Mouse (Mus musculus): ENCODE results near the gene Dnaja3. TPM values are rescaled to one million over a fixed set of nuclear protein-coding genes. Genes with fewer than 3 reads are reported as not detected.
A peak's percentile ranks its signal among the peaks of the same experiment; 100 is the strongest.

Dnaja3 gene
- polyA plus RNA-seq, 1 experiment = 69.5 TPM

DNA sequence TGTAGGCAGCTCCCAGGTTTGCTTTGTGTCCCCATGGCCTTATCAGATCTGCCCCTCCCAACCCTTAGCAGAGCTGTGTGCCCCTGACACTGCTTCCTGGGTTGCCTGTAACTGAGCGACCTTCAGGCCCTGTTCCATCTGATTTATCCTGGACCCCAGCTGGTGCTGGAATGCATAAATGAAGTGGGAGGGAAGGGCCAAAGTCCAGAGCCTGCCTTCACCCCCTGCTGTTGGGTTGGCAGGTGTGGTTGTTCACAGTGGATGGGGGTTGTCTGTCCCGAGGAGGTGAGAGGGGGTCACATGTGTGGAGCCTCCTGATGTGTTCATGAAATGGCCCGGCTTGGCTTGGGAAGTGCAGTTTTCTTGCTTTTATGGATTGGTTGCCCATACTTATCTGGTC, 37.6 kb upstream of the Dnaja3 start:
- TF ChIP-seq REST (IDR thresholded peaks at IDR 0.05; ENCODE audit: insufficient read depth, insufficient read length) (no peak), SRF (IDR thresholded peaks at IDR 0.05; ENCODE audit: control insufficient read depth, insufficient read length, low read depth) (no peak), MYOG (IDR thresholded peaks at IDR 0.05; ENCODE audit: control insufficient read depth in 1 of 3, insufficient read depth in 1 of 3, insufficient read length in 2 of 3, low read depth in 2 of 3) (peak in 1 of 3 experiments; percentile 10)
- H3K4me3 ChIP-seq = no peak overlapping the region
- no peak overlapping the region for H3ac ChIP-seq (ENCODE audit: control insufficient read depth, insufficient read length)
- peaks cover 99% of the 10 kb centered on the region for H3K79me2 ChIP-seq (ENCODE audit: control insufficient read depth, insufficient read depth)
- H3K27me3 ChIP-seq (ENCODE audit: control insufficient read depth, insufficient read depth, insufficient read length) = no peaks in the 10 kb centered on the region
- no peak overlapping the region for H3K4me2 ChIP-seq (ENCODE audit: low read depth)
- no peaks in the 10 kb centered on the region for H3K36me3 ChIP-seq (ENCODE audit: control insufficient read depth, insufficient read depth)

GRCm38 (mm10) chr16:4602766-4603452, 36.9 kb upstream of the Dnaja3 start:
- H3K79me2 ChIP-seq (ENCODE audit: control insufficient read depth, insufficient read depth) = peaks cover 99% of the 10 kb centered on the region
- no peak overlapping the region for H3ac ChIP-seq (ENCODE audit: control insufficient read depth, insufficient read length)
- TF ChIP-seq SRF (IDR thresholded peaks at IDR 0.05; ENCODE audit: control insufficient read depth, insufficient read length, low read depth) (no peak), TCF12 (IDR thresholded peaks at IDR 0.05; ENCODE audit: insufficient read depth, poor library complexity, severe bottlenecking) (no peak), MAX (IDR thresholded peaks at IDR 0.05; ENCODE audit: low read depth) (no peak), CEBPB (IDR thresholded peaks at IDR 0.05; ENCODE audit: insufficient read depth, poor library complexity, severe bottlenecking) (no peak), POLR2AphosphoS2 (IDR thresholded peaks at IDR 0.05; ENCODE audit: insufficient read length, low read depth) (no peak), TCF3 (IDR thresholded peaks at IDR 0.05; ENCODE audit: insufficient read length, low read depth) (no peak), POLR2A (IDR thresholded peaks at IDR 0.05; ENCODE audit: insufficient read length, low read depth) (no peak), MYOG (IDR thresholded peaks at IDR 0.05; ENCODE audit: control insufficient read depth in 1 of 3, insufficient read depth in 1 of 3, insufficient read length in 2 of 3, low read depth in 2 of 3) (no peak), MYOD1 (IDR thresholded peaks at IDR 0.05; ENCODE audit: control insufficient read depth in 1 of 3, insufficient read length in 2 of 3, low read depth in 2 of 3) (peak in 1 of 3 experiments; percentile 27)
- H3K4me2 ChIP-seq (ENCODE audit: low read depth) = peak overlapping the region; percentile 30
- no peak overlapping the region for H3K4me3 ChIP-seq
- no peaks in the 10 kb centered on the region for H3K27me3 ChIP-seq (ENCODE audit: control insufficient read depth, insufficient read depth, insufficient read length)
- H3K36me3 ChIP-seq (ENCODE audit: control insufficient read depth, insufficient read depth) = no peaks in the 10 kb centered on the region

DNA sequence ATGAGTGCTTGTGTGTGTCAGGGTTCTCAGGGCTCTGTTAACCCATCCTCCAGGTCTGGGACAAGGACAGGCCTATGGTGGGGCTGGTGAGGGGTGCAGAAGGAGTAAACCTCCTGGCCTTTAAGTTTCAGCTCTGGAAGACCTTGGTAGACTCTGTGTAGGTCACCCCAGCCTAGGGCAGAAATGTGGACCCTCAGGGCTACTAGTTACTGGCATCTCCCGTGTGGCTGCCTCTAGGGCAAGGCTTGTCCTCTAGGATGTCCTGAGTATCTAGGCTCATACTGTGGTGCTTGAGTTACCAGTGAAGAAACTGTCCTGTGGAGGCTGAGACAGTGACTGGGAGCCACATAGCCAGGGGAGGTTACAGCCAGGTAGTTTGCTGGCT, 36.3 kb upstream of the Dnaja3 start:
- no peak overlapping the region for H3K4me3 ChIP-seq

DNA sequence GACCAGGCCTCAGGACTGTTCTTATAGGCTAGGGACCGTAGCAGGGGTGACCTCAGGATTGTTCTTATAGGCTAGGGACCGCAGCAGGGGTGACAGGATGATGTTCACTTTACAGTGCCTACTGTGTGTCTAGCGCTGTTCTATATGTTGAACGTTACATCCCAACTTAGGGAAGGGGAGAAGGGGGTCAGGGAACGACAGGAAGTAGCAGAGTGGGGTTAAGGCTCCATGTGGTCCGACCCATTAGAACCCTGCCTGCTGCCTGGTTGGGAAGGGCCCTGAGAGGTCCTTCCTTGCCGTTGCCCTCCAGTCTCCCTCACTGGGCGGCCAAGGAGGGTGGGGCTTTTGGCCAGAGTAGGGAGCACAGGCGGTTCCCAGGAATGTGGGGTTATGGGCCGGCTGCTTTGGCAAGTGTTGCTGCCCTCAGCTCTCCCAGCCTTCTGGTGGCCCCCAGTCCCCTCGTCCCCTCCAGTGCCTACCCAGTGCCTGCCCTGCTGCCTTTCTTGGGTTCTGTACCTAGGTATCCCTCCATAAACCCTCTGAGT, 35.4 kb upstream of the Dnaja3 start:
- Histone ChIP-seq H3K4me3 (no peak overlapping the region), H3K4me2 (ENCODE audit: low read depth) (peak overlapping the region; percentile 30), H3ac (ENCODE audit: control insufficient read depth, insufficient read length) (no peak overlapping the region), H3K79me2 (ENCODE audit: control insufficient read depth, insufficient read depth) (peaks cover 94% of the 10 kb centered on the region), H3K36me3 (ENCODE audit: control insufficient read depth, insufficient read depth) (peaks cover 5% of the 10 kb centered on the region), H3K27me3 (ENCODE audit: control insufficient read depth, insufficient read depth, insufficient read length) (no peaks in the 10 kb centered on the region)
- TF ChIP-seq REST (IDR thresholded peaks at IDR 0.05; ENCODE audit: insufficient read depth, insufficient read length) (no peak), E2F4 (IDR thresholded peaks at IDR 0.05; ENCODE audit: insufficient read depth) (no peak), CEBPB (IDR thresholded peaks at IDR 0.05; ENCODE audit: insufficient read depth, poor library complexity, severe bottlenecking) (no peak), MYOD1 (IDR thresholded peaks at IDR 0.05; ENCODE audit: control insufficient read depth in 1 of 3, insufficient read length in 2 of 3, low read depth in 2 of 3) (no peak), USF1 (IDR thresholded peaks at IDR 0.05; ENCODE audit: low read depth) (no peak), TCF12 (IDR thresholded peaks at IDR 0.05; ENCODE audit: insufficient read depth, poor library complexity, severe bottlenecking) (no peak)

More for the DNA sequence above, 36.3 kb upstream of the Dnaja3 start:
- Histone ChIP-seq H3ac (ENCODE audit: control insufficient read depth, insufficient read length) (no peak overlapping the region), H3K36me3 (ENCODE audit: control insufficient read depth, insufficient read depth) (no peaks in the 10 kb centered on the region), H3K4me2 (ENCODE audit: low read depth) (no peak overlapping the region), H3K79me2 (ENCODE audit: control insufficient read depth, insufficient read depth) (peaks cover 97% of the 10 kb centered on the region), H3K27me3 (ENCODE audit: control insufficient read depth, insufficient read depth, insufficient read length) (no peaks in the 10 kb centered on the region)
- TF ChIP-seq USF1 (IDR thresholded peaks at IDR 0.05; ENCODE audit: low read depth) = no peak
- TF ChIP-seq MYOD1 (IDR thresholded peaks at IDR 0.05; ENCODE audit: control insufficient read depth in 1 of 3, insufficient read length in 2 of 3, low read depth in 2 of 3) = no peak
- TF ChIP-seq TCF3 (IDR thresholded peaks at IDR 0.05; ENCODE audit: insufficient read length, low read depth) = no peak
- TF ChIP-seq E2F4 (IDR thresholded peaks at IDR 0.05; ENCODE audit: insufficient read depth) = no peak
- no peak for TF ChIP-seq MAX (IDR thresholded peaks at IDR 0.05; ENCODE audit: low read depth)
- TF ChIP-seq POLR2AphosphoS2 (IDR thresholded peaks at IDR 0.05; ENCODE audit: insufficient read length, low read depth) = no peak
- TF ChIP-seq POLR2A (IDR thresholded peaks at IDR 0.05; ENCODE audit: insufficient read length, low read depth) = no peak
- no peak for TF ChIP-seq MYOG (IDR thresholded peaks at IDR 0.05; ENCODE audit: control insufficient read depth in 1 of 3, insufficient read depth in 1 of 3, insufficient read length in 2 of 3, low read depth in 2 of 3)
- no peak for TF ChIP-seq REST (IDR thresholded peaks at IDR 0.05; ENCODE audit: insufficient read depth, insufficient read length)
- TF ChIP-seq TCF12 (IDR thresholded peaks at IDR 0.05; ENCODE audit: insufficient read depth, poor library complexity, severe bottlenecking) = no peak
- TF ChIP-seq CEBPB (IDR thresholded peaks at IDR 0.05; ENCODE audit: insufficient read depth, poor library complexity, severe bottlenecking) = no peak

DNA sequence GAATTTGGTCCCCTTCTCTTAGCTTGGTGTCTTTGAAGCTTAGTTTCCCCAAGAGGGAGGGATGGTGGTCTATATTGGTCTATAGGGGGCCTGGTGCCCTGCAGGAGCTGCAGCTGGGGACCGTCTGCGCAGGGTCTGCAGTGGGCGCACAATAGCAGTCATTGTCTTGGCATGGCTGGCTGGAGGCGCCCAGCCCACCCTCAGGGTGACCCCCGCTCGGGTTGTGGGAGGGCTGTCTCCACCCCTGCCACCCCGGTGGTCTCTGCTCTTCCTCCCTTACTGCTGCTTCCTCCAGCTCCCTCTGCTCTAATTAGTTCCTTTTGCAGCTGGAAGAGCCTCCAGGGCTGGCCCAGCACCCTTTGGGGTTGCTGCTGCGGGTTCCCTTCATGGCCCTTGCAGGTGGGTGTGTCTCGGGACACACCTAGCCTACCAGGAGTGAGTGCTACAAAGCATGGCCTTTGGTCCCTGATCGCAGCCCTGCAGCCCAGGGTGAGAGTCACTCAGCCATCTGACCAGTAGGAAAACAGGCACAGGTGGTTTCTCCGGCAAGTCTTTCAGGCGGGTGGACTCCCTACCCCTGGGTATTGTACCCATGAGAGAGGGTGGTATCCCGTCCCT, 34.2 kb upstream of the Dnaja3 start:
- H3K4me2 ChIP-seq (ENCODE audit: low read depth) = no peak overlapping the region
- peaks cover 13% of the 10 kb centered on the region for H3K36me3 ChIP-seq (ENCODE audit: control insufficient read depth, insufficient read depth)
- no peak overlapping the region for H3ac ChIP-seq (ENCODE audit: control insufficient read depth, insufficient read length)
- no peak for TF ChIP-seq MAX (IDR thresholded peaks at IDR 0.05; ENCODE audit: low read depth)
- no peak for TF ChIP-seq SRF (IDR thresholded peaks at IDR 0.05; ENCODE audit: control insufficient read depth, insufficient read length, low read depth)
- TF ChIP-seq REST (IDR thresholded peaks at IDR 0.05; ENCODE audit: insufficient read depth, insufficient read length) = no peak
- no peak for TF ChIP-seq MYOG (IDR thresholded peaks at IDR 0.05; ENCODE audit: control insufficient read depth in 1 of 3, insufficient read depth in 1 of 3, insufficient read length in 2 of 3, low read depth in 2 of 3)
- no peak for TF ChIP-seq USF1 (IDR thresholded peaks at IDR 0.05; ENCODE audit: low read depth)
- TF ChIP-seq MYOD1 (IDR thresholded peaks at IDR 0.05; ENCODE audit: control insufficient read depth in 1 of 3, insufficient read length in 2 of 3, low read depth in 2 of 3) = no peak
- TF ChIP-seq E2F4 (IDR thresholded peaks at IDR 0.05; ENCODE audit: insufficient read depth) = no peak
- no peak for TF ChIP-seq POLR2A (IDR thresholded peaks at IDR 0.05; ENCODE audit: insufficient read length, low read depth)
- no peak for TF ChIP-seq POLR2AphosphoS2 (IDR thresholded peaks at IDR 0.05; ENCODE audit: insufficient read length, low read depth)
- TF ChIP-seq CEBPB (IDR thresholded peaks at IDR 0.05; ENCODE audit: insufficient read depth, poor library complexity, severe bottlenecking) = no peak
- peaks cover 81% of the 10 kb centered on the region for H3K79me2 ChIP-seq (ENCODE audit: control insufficient read depth, insufficient read depth)
- H3K27me3 ChIP-seq (ENCODE audit: control insufficient read depth, insufficient read depth, insufficient read length) = no peaks in the 10 kb centered on the region
- H3K4me3 ChIP-seq = no peak overlapping the region
